Mouse (Mus musculus): Measurements from ENCODE around the gene Mxd1.

The Mxd1 gene

DNA sequence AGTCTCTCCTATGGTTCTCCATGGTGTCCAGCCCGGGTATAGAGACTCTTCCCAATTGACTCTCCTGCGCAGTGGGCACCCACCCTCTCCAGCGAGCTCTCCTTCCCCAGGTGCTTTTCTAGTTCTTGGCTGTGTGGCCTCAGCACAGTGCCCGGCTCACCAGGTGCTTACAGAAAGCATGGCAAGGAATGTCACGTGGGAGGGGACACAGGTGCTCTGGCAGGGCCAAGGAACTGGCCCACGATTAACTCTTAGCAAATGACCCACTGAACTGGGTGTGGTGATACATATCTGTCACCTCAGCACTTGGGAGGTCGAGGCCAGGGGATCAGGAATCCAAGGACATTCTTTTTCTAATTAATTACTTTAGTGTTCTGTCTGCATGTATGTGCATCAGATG, 22.8 kb downstream of the Mxd1 start:
- no peak for DNase-seq (ENCODE audit: low spot score in 2 of 2)

DNA sequence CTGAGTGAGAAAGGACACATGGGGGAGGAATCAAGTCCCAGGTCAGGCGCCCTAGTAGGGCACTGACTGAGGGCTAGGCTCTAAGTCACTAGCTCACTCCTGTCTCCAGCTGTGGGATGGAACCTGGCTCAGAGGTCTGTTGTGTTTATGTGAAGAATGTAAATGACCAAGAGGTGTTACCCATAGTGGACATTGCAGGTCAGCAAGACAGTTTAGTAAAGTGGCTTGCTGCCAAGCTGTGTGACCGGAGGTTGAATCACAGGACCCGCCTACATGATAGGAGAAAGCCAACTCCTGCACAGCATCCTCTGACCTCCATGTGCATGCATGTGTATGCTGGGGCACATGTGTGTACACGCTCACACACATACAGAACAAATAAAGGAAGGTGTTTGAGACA, 23.4 kb downstream of the Mxd1 start:
- no peak for DNase-seq (ENCODE audit: low spot score in 2 of 2)

DNA sequence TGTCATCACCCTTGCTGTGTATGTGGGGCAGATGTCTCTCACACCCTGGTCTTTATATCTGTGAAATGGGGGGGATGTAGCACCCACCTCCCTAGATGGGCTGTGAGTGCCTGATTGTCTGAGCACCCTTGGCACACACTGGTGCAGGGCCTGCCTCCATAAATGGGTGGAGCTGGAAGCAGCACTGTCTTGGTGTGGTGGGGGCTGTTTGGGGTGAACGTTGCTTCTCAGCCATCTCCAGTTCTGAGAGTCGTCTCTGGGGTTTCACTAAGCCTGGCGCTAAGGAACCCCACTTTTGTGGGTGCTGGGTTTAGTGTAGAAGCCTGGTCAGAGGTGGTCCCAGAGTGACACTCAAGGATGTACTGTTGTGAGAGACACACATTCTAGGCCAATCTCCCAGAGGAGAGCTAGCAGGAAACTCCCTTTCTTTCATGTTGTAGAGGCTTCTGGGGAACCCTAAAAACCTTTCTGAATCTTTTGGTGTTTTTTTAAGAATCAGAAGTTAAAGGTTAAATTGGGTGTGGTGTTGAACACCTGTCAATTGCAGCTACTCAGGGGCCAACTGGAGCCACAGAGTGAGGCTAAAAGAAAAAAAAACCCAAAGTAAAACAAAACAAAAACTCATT, 24.1 kb downstream of the Mxd1 start:
- no peak for DNase-seq (ENCODE audit: low spot score in 2 of 2)

DNA sequence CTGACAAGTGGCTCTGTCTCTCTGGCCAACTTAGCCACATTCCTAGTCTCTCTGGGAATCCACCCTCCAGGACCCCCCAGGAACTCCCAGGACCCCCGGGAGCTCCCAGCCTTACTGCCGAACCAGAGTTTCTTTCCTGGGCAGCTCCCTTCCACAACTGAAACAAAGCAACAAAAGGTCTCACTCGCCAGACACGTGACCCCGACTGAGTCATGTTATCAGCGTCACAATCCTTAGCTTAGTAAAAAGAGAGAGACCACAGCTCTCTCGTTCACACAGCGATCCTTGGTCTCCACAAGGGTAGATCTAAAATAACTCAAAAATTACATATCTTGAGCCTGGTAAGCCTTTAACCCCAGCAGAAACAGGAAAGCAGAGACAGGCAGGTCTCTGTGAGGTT, 27.2 kb downstream of the Mxd1 start:
- DNase-seq (ENCODE audit: low spot score in 2 of 2) = no peak

DNA sequence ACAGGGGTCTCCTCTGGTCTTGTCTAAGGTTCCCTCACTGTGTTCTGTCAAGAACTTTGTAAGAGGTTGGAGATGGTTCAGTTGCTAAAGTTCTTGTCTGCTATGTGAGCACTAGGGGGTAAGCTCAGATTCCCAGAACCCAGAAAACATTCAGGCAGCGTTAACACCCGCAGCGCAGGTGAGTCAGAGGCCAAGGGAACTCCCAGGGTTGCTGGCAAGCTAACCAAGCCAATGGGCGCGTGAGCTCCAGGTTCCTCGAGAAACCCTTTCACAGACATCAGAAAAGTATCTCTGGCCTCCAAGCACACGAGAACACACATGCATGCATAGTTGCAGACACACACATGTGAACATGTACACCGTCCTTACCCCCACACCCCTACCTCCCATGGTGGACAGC, 28.2 kb downstream of the Mxd1 start:
- DNase-seq (ENCODE audit: low spot score in 2 of 2) = no peak

DNA sequence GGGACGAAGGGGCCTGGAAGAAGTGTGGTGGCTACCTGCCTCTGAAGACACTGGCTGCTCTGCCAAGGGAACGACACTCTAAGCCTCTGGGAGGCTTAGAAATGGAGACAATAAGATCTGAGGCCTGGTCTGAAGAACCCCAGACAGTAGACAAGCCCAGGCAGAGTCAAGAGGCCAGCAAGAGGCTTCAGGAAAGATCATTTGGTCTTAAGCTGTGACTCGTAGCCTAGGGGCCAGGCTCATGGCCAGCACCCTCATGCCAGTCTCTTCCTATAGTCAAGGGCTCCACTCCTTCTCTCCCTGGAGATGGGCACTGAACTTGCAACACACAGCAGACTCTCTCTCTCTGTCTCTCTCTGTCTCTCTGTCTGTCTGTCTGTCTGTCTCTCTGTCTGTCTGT, 28.8 kb downstream of the Mxd1 start:
- no peak for DNase-seq (ENCODE audit: low spot score in 2 of 2)

DNA sequence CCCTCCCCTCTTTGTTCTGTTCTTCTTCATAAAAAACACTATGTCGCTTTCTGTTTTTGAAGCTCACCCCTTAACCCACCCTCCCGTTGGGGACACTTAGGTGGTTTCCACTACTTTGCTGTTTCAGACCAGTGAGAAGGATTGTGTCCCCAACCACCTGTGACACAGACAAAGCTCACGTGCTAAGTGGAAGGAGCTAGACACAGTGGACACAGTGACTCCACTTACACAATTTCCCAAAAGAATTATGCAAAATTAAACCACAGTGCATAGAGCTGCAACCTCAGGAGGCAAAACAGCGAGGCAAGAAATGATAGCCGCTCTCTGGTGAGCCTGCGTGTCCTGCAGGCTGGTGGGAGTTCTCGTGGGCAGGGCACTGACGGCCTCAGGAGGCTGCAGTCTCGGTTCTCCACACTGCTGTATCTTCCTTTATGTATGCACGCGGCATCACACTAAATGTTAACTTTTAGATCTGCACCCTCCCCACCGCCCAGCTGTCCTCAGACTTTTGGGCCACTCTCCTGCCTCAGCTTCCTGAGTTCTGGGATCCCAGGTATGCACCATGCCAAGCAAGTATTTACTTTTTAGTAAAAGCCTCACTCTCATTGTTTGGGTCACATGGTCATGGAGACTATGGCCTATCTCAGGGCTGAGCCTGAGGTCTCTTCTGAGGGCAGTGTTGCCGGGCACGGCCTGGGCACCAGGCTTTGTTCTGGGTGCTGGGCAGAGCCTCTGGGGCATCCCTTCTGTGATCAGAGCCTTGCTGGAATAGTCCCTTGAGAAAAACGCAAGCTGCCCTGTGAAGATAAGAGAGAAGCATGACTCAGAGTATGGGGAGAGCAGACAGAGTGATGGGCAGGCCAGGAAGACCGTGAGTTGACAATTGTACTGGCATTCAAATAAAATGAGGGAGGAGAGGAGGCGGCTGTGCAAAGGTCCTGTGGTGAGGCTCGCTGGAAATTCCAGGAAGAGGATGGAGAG, 29.5 kb downstream of the Mxd1 start:
- no peak for DNase-seq (ENCODE audit: low spot score in 2 of 2)

DNA sequence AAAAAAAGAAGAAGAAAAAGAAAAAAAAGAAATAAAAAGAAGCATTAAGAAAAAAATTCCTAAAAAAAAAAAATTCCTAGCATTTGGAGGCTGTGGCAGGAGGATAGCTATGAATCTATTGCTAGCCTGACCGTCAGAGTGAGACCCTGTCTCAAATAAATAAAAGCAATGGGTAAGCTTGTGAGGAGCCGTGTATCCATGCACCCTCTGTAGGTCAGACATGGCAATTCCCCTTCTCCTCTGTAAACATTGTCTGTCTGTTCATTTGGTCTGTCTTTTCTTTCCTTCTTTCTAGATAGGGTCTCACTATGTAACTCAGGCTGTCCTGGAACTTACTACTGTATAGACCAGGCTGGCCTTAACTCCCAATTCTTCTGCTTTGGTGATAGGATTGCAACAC, 30.5 kb downstream of the Mxd1 start:
- no peak for DNase-seq (ENCODE audit: low spot score in 2 of 2)

DNA sequence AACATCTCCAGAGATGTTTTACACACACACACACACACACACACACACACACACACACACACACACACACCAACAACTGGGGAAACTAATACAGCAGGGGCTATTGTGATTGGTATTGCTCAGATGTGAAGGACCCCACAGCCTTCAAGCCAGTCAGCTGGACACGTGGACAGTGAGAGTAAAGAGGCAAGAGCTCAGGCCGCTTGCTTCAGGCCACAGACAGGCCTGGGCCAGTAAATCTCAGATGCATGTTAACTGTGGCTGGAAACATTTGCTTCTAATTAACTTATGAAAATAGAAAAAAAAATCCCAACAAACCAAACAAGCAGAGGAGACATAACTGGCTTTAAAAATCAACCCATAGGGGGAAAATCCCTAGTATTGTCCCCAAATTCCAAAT, 31.1 kb downstream of the Mxd1 start:
- DNase-seq (ENCODE audit: low spot score in 2 of 2) = no peak

DNA sequence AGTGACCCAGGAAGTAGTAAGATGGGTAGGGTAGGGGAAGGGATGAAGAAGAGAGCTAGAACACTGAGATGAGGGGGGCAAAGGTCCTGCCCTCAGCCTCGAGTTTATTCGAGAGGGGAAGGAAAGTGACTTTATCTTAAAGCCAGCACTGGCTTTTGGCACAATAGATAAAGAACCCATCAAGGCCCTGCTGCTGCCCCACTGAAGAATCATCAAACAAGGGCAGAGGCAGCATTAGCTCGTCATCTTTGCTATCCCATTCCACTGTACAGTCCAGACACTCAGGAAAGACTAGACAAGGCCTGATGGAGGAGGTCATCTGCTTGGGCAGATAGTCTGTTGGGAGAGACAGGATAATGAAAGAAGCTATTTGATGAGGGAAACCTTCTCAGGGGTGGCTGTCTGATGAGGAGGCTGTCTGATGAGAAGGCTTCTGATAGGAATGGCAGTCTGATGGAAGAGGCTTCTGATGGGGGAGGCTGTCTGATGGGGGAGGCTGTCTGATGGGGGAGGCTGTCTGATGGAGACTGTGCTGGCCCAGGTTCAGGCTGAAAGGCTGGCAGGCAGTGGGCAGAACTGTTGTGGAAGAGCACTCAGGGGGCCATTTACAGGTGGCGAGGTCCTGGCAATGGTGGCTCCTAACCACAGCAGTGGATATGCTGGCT, 31.7 kb downstream of the Mxd1 start:
- no peak for DNase-seq (ENCODE audit: low spot score in 2 of 2)

DNA sequence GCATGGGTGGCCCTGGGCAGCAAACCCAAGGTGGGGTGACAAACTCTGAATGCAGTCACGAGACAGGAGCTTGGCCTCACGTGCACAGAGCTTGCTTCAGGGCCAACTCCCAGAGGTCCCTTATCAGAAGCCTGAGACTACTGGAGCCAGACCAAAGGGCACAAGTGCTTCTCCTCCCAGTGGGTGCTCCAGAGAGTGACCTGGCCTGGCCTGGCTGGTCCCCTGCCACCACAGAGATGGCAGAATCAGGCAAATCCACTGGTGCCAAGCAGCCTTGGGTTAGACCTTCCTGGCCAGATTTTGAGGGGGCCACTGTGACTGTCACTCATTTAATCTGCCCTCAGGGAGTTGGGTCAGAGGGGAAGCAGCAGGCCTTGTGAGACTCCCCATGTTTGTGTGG, 32.5 kb downstream of the Mxd1 start:
- peak in 1 of 2 experiments; percentile 45 for DNase-seq (ENCODE audit: low spot score in 2 of 2)

DNA sequence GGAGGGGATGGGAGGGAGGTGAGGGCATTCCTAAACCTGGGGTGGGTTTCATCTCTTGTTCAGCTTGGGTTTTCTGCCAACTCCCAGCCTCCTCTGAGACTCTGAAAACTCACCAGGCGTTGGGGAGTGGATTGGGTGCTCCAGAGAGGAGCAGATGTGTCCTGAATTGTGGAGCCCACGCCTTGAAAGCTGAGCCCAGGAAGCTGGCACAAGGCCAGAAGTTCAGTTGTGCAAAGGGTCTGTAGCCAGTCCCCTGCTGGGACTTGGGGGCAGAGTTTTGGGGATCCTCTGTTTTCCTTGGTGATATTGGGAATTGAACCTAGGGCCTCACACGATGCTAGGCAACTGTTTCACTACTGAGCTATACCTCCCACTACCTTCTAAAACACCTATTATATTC, 38.8 kb downstream of the Mxd1 start:
- no peak for DNase-seq (ENCODE audit: low spot score in 2 of 2)

DNA sequence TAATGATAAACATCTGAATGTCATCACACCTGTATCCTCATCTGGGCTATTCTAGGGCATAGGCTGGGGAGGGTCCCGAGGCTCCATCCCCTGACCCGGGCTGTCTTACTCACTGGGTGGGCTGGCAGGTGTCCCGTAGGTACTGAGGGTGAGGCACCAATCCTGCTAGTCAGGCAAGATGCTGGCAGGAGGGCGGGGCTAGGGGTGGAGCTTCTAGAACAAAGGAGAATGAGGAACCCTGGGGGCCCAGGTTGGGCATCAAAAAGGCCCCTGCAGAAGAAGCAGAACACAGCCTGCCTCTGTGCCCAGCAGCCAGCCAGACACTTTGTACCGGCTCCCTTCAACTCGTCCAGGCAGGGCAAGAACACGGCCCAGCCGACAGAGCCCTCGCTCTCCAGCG, 41.0 kb downstream of the Mxd1 start, which contains the start of gene Asprv1:
Asprv1 (plus strand) TSS at position 219 of the 400 bp plus-strand sequence.
- no peak for DNase-seq (ENCODE audit: low spot score in 2 of 2)

DNA sequence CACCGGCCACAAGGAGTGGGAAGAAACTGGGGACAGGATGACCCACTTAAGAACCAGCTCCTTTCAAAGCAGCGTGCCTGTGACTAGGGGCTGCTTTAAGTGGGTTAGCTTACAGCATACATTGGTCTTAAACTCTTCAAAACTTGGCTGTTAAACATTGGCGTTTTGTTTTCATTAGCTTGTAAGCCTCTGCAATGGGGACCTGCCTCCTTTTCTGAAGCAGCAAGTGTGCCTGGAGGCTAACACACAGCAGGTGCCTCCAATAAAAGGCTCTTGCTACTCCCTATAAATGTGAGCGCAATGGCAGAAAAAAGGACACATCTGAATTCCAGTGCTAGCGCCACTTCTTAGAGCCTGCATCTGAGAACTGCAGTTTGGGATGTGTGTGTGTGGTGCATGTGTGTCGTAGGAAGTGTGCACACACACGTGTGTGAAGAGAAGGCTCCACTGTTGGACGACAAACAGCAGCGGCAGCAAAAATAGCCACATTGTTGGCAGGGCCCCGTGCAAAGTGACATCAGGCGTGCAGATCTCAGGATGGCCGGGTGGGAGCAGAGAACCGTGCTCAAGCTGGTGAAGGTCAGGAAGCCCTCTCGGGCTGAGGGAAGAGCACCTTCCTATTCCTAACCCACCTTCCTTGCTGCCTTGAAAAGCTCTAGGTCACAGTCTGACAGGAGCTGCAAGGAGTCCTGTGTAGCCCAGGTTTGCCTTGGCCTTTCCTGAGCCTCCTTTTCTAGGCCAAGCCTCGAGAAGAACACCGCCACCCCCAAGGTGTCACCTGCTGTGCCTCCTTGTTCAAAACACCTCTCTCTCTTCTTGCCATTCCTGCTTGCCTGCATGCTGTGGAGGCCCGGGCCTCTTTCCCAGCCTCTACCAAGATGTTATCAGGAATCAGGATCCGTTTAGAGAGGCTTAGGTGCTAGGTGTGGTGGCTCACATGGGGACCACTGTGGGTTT, 44.6 kb downstream of the Mxd1 start:
- DNase-seq (ENCODE audit: low spot score in 2 of 2) = no peak

DNA sequence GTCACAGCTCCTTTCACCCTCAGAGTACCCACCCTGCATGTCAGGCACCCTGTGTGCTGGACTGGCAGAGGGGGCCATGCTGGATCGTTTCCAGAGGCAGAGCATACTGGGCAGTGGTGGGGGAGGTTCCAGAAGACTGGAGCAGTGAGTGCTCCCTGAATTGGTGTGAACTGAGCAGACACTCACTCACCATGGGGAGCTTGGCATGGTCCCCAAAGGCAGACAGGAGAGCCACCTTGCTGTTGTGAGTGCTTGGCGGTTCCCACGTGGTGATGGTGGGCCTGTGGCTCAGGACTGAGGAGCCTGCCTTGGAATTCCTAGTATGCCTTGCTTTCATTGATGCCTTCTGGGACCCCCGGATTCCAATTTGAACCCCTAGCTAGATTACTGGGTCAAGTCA, 45.8 kb downstream of the Mxd1 start:
- DNase-seq (ENCODE audit: low spot score in 2 of 2) = no peak

DNA sequence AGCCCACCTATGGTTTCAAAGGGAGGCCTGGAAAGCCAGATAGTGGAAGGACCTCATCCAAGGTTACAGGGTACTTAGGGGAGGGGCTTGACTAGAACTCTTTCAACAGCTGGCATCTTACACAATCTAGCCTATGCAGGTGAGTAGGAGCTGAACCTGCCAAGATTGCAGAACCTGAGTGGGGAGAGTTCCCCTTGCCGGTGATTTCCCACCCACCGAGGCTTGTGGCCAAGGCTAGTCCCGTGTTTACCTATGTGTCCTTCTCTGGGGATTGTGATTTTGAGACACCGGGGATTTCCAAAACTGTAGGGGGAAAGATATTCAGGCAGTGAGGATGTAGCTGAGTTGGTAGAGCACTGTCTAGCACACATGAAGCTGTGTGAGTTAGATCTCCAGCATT, 53.7 kb downstream of the Mxd1 start:
- DNase-seq (ENCODE audit: low spot score in 2 of 2) = no peak

DNA sequence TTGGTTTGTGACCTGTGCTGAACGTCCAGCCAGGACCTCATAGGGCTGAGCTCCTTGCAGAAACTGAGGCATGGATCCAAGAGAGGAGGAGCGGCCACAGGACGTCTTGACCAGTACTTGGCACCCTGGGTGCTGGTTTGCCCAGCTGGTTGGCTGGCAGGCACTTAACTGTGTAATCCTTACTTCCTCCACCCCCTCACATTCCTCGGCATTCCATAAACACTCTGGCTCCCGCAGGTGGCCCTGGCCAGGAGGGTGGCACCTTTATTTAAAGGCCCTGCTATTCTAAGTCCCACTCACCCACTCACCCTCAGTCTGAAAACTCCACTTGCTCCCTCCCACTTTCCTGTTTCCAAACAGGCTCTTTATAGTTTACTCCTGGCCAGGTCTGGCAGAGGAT, 58.2 kb downstream of the Mxd1 start:
- peak in 1 of 2 experiments; percentile 50 for DNase-seq (ENCODE audit: low spot score in 2 of 2)

DNA sequence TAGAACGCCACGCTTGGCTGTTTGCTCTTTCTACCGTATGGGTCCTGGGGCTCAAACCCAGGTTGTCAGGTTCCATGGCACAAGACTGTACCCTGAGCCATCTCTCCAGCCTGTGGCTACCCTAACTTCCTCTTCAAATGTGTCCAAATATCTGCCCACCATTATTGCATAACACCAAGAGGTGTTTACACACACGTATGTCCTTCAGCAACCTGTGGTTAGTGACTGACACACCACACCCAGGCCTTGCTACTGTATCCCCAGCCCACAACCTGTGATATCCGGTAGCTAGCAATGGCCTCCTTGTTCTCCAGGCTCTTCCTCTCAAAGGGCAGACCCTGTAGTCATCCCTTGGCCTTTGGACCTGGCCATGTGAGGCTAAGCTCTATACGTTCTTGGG, 59.7 kb downstream of the Mxd1 start:
- no peak for DNase-seq (ENCODE audit: low spot score in 2 of 2)

DNA sequence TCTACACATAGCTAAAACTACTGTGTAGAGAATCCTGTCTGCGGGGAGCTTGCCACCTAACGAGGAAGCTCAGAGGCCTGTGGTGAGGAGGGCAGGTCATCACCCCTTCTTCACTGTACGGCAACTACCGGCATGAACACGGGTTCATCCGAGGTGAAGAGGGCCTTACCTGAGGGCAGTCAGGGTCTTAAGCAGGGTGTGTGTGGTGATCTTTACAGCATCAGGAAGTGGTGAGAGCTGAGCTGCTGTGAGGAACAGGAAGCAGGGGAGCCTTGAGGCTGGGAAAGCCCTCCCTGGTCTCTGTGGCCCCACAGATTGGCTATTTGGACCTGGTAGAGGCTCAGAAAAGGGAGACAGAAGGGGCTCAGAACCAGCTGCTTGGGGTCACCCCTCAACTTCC, 61.5 kb downstream of the Mxd1 start:
- DNase-seq (ENCODE audit: low spot score in 2 of 2) = no peak

DNA sequence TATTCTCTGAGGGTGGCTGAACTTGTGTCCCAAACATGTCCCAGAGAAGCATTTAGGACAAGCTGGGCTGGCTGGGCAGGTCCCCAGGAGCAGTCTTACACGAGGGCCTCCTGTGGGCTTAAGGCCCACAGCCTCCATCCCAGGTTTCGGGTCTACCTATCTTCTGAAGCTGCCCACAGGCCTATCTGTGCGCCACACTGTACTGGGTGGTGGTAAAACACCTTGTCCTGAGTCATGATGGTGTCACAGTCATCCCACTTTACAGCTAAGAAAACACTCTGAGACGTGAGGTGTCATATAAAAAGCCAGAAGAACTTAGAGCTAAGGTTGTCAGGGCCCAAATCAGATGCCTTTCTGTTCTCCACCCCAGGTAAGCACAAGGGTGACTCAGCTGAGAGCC, 62.7 kb downstream of the Mxd1 start:
- no peak for DNase-seq (ENCODE audit: low spot score in 2 of 2)

DNA sequence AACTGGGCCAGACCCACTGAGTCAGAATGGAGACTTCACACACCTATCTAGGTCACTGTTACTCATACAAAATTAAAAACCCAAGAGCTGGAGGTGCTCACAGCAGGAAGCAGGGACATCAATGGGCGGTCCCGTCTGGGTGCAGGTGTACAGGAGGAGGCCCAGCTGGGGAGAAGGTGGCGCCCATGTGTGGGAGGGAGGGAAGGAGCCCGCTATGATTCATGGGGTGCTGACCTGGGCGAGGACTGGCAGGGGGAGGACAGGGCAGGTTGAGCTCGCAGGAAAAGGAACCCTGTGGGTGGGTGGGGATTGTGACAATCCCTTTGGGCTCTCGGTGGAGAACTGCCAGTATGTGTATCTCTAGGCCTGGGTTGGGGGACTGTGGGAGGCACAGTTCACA, 63.7 kb downstream of the Mxd1 start:
- DNase-seq (ENCODE audit: low spot score in 2 of 2) = peak; percentile 59 to 76

All from urinary bladder, postnatal 36 days (tissue).